9 mouse cellular contexts compared by ENCODE assay signal in the genomic region with DNA sequence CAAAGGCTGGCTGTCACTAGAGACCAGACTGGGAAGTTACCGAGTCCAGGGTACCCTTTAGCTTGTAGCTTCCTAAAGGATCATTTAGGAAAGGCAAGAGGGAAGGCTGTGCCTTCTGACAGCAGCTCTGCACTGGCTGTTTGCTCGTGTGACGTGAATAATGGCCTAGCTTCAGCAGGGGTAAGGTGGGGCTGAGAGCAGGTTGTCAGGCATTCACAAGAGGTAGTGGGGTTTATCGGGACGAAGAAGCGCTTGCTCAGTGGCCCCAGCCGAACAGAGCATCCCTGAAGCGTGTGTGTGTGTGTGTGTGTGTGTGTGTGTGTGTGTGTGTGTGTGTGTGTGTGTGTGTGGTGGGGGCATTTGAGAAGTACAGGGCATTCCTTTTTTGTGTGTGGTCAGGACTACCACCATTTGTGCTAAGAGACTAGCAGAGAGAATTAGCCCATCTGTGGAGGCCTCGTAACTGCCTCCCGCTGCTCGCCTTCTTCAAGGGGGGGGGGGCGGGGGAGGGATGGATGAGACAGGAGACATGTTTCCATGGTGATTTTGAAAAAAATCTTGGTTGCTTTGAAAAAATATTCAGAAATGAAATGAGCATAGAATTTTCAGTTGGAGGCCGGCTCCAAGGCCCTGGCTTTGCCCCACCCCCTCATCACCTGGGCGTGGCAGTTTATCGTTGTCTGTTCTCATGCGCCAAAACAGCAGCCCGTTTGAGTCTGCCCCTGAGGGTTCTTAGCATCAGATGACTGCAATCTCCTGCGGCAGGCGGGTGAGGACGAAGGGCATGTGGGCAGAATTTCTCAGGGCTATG. TPM values are rescaled to one million over a fixed set of nuclear protein-coding genes. Genes with fewer than 3 reads are reported as not detected.
DNase-seq lines count a peak whose midpoint lies in the region; ATAC-seq and TF ChIP-seq lines count a peak whose summit lies in the region.
"Had no signal": no experiment of that assay in that cellular context is flagged by ENCODE, and none has a peak within 500 bp of the region (broad histone marks: within the 10 kb centered on the region; RNA-seq: fewer than 3 reads in every experiment).

No protein-coding gene starts in this region.

- TF ChIP-seq CTCF in intestine, postnatal 0 days (IDR thresholded peaks at IDR 0.05; ENCODE audit: low read depth), result no peak

- no peak for ATAC-seq in neural tube, embryonic 11.5 days (ENCODE audit: insufficient read depth, low FRiP score, low TSS enrichment)
- peak; percentile 44; the same call in 1 of the 2 replicates for ATAC-seq in intestine, postnatal 0 days
- ATAC-seq in megakaryocyte progenitor cell, adult 5-6 weeks (replicated peaks; ENCODE audit: poor library complexity), result peak; percentile 88

- H3K27ac ChIP-seq in neural tube, embryonic 11.5 days (ENCODE audit: low read depth, low read length), result no peak overlapping the region
- peak overlapping the region; percentile 49 for H3K27ac ChIP-seq in forebrain, embryonic 10.5 days
- no peak overlapping the region for H3K27ac ChIP-seq in intestine, postnatal 0 days (ENCODE audit: low read depth, low read length)

- 22% methylated on average over 19 of the region's 20 CpGs for WGBS in neural tube, embryonic 11.5 days
- 39% methylated on average over 20 of the region's 20 CpGs for WGBS in forebrain, embryonic 10.5 days
- WGBS in intestine, postnatal 0 days, result 45% methylated on average over 19 of the region's 20 CpGs

- DNase-seq in neural tube, embryonic 11.5 days (ENCODE audit: low spot score), result peak; percentile 49
- no peak for DNase-seq in neural tube, embryonic 10.5 days (ENCODE audit: extremely low spot score, low spot score)
- peak; percentile 29 for DNase-seq in c-Kit-positive CD71-positive TER-119-positive erythroid progenitor cells, embryonic 14.5 days (ENCODE audit: low spot score)
- DNase-seq in forebrain, embryonic 10.5 days (ENCODE audit: extremely low spot score, low spot score), result no peak
- DNase-seq in testis, postnatal 10 days (ENCODE audit: low spot score), result peak; percentile 65
- DNase-seq in urinary bladder, adult 2 months (ENCODE audit: low spot score), result no peak

- peak overlapping the region; percentile 26; the same call in 1 of the 2 replicates for H3K4me2 ChIP-seq in neural tube, embryonic 11.5 days (ENCODE audit: low read depth)
- H3K4me2 ChIP-seq in intestine, postnatal 0 days (replicated peaks; ENCODE audit: low read depth), result peak overlapping the region; percentile 37; the same call in 1 of the 2 replicates

- no peaks in the 10 kb centered on the region for H3K9me3 ChIP-seq in neural tube, embryonic 11.5 days (ENCODE audit: control insufficient read depth, low read length)
- no peaks in the 10 kb centered on the region for H3K9me3 ChIP-seq in forebrain, embryonic 10.5 days
- H3K9me3 ChIP-seq in intestine, postnatal 0 days (ENCODE audit: control insufficient read depth), result no peaks in the 10 kb centered on the region
- H3K9me3 ChIP-seq: megakaryocyte, embryonic 14.5 days had no signal

- H3K27me3 ChIP-seq in neural tube, embryonic 11.5 days (ENCODE audit: control insufficient read depth, insufficient read depth, low read length), result no peaks in the 10 kb centered on the region
- no peaks in the 10 kb centered on the region for H3K27me3 ChIP-seq in forebrain, embryonic 10.5 days (ENCODE audit: poor library complexity, severe bottlenecking)
- no peaks in the 10 kb centered on the region for H3K27me3 ChIP-seq in intestine, postnatal 0 days (replicated peaks; ENCODE audit: control insufficient read depth, insufficient read depth, low read length)

- H3K36me3 ChIP-seq in neural tube, embryonic 11.5 days (ENCODE audit: control insufficient read depth, insufficient read depth, low read length), result no peaks in the 10 kb centered on the region
- H3K36me3 ChIP-seq in forebrain, embryonic 10.5 days (replicated peaks), result peaks cover 24% of the 10 kb centered on the region
- peaks cover 9% of the 10 kb centered on the region for H3K36me3 ChIP-seq in intestine, postnatal 0 days (ENCODE audit: control insufficient read depth, insufficient read depth)

- no peak overlapping the region for H3K4me3 ChIP-seq in neural tube, embryonic 11.5 days (ENCODE audit: low read depth, low read length)
- H3K4me3 ChIP-seq in forebrain, embryonic 10.5 days, result 0 out of 2 replicates have a peak overlapping the region, but pooled peaks have one; percentile 8
- no peak overlapping the region for H3K4me3 ChIP-seq in intestine, postnatal 0 days (ENCODE audit: low read depth, low read length)
- H3K4me3 ChIP-seq: megakaryocyte, embryonic 14.5 days had no signal

- no peak overlapping the region for H3K9ac ChIP-seq in neural tube, embryonic 11.5 days (ENCODE audit: low read length)
- no peak overlapping the region for H3K9ac ChIP-seq in intestine, postnatal 0 days (ENCODE audit: low read depth, low read length)

- peaks cover 11% of the 10 kb centered on the region for H3K4me1 ChIP-seq in neural tube, embryonic 11.5 days (ENCODE audit: control insufficient read depth, insufficient read depth, low read length)
- peaks cover 38% of the 10 kb centered on the region for H3K4me1 ChIP-seq in forebrain, embryonic 10.5 days
- H3K4me1 ChIP-seq in intestine, postnatal 0 days (replicated peaks; ENCODE audit: control insufficient read depth, insufficient read depth, low read length), result peaks cover 3% of the 10 kb centered on the region; the same call in 1 of the 2 replicates

RNA-seq across cellular contexts. Expression of gene Slc5a3, which starts 57.7 kb away (rescaled TPM):
- 14.0 and 15.9 TPM in 2 replicates for polyA plus RNA-seq in neural tube, embryonic 11.5 days (2014; fragmentation: Nextera tagmentation; extraction: Ambion mirVana)
- 10.8 and 12.0 TPM in 2 replicates for polyA plus RNA-seq in forebrain, embryonic 10.5 days (2016; fragmentation: Nextera tagmentation; extraction: Ambion mirVana)
- polyA plus RNA-seq in intestine, postnatal 0 days (2015; fragmentation: Nextera tagmentation; extraction: Ambion mirVana), result 1.1 TPM in 2 replicates
- 2.9 and 3.0 TPM in 2 replicates for total RNA-seq in megakaryocyte progenitor cell, adult 5-6 weeks (2015)
- 3.1 and 4.7 TPM in 2 replicates for total RNA-seq in megakaryocyte progenitor cell, adult 5-6 weeks (2017)
- 2.0 and 2.2 TPM in 2 replicates for polyA plus RNA-seq in urinary bladder, adult 2 months (2012; rRNA removed)

RNA-seq across cellular contexts. Expression of gene Gm49711, which starts 57.7 kb away (rescaled TPM):
- 0.66 TPM in 1 of 2 replicates, not detected in the other for polyA plus RNA-seq in neural tube, embryonic 11.5 days (2014; fragmentation: Nextera tagmentation; extraction: Ambion mirVana)
- polyA plus RNA-seq in forebrain, embryonic 10.5 days (2016; fragmentation: Nextera tagmentation; extraction: Ambion mirVana), result 0.12 and 0.15 TPM in 2 replicates
- polyA plus RNA-seq in intestine, postnatal 0 days (2015; fragmentation: Nextera tagmentation; extraction: Ambion mirVana), result not detected in 2 replicates
- total RNA-seq in megakaryocyte progenitor cell, adult 5-6 weeks (2015), result not detected in 2 replicates
- total RNA-seq in megakaryocyte progenitor cell, adult 5-6 weeks (2017), result not detected in 2 replicates
- polyA plus RNA-seq in urinary bladder, adult 2 months (2012; rRNA removed), result 0.07 TPM in 1 of 2 replicates, not detected in the other

RNA-seq across cellular contexts. Expression of gene Mrps6, which starts 57.7 kb away (rescaled TPM):
- 127 and 130 TPM in 2 replicates for polyA plus RNA-seq in neural tube, embryonic 11.5 days (2014; fragmentation: Nextera tagmentation; extraction: Ambion mirVana)
- 134 and 135 TPM in 2 replicates for polyA plus RNA-seq in forebrain, embryonic 10.5 days (2016; fragmentation: Nextera tagmentation; extraction: Ambion mirVana)
- 71.4 and 76.6 TPM in 2 replicates for polyA plus RNA-seq in intestine, postnatal 0 days (2015; fragmentation: Nextera tagmentation; extraction: Ambion mirVana)
- 28.2 and 30.8 TPM in 2 replicates for total RNA-seq in megakaryocyte progenitor cell, adult 5-6 weeks (2015)
- total RNA-seq in megakaryocyte progenitor cell, adult 5-6 weeks (2017), result 24.7 and 29.2 TPM in 2 replicates
- 63.4 and 64.4 TPM in 2 replicates for polyA plus RNA-seq in urinary bladder, adult 2 months (2012; rRNA removed)

Comparison
In these comparisons a context has a peak if more than half of its experiments do, and no peak if none do; other contexts are left out.
1. DNase-seq: peak in neural tube, embryonic 11.5 days (single experiment), c-Kit-positive CD71-positive TER-119-positive erythroid progenitor cells, embryonic 14.5 days (single experiment) and testis, postnatal 10 days (single experiment); none in neural tube, embryonic 10.5 days (single experiment), forebrain, embryonic 10.5 days (single experiment) and urinary bladder, adult 2 months (single experiment).